Mouse (Mus musculus) liver, postnatal 0 days (tissue): Measurements from ENCODE around the gene St8sia1.

ENCODE experiments used
- CTCF ChIP-seq: sonication (generic); IDR thresholded peaks from 2 replicates; pipeline ENCODE4 v1.5.1; 2016; ENCODE audit warnings: antibody characterized with exemption, low read depth
- EP300 ChIP-seq: IDR thresholded peaks from 2 replicates; pipeline ENCODE4 v1.6.1; 2016; ENCODE audit warnings: antibody characterized with exemption, low read depth, mild to moderate bottlenecking

GRCm38 (mm10) chr6:142885364-142886154, 78.7 kb downstream of the St8sia1 start:
- no peak for TF ChIP-seq CTCF
- TF ChIP-seq EP300: no peak
